Mouse (Mus musculus) T-helper 2 cell (primary cell): Measurements from ENCODE around the gene Ppfia4.

Experiments
- in situ Hi-C: fragments of 300-600 bp; cut with MboI, MseI; formaldehyde crosslinking; loops from one replicate; pipeline ENCODE4 v1.15.1; 2025; ENCODE audit warnings: high pct_unique_total_duplicates

Ppfia4 gene

GRCm38 (mm10) chr1:134339162-134339561, 6.4 kb upstream of the Ppfia4 start:
- in situ Hi-C loops: no loop called here

- in situ Hi-C loops: no loop called here
Observed at GRCm38 (mm10) chr1:134336958-134337710, 4.4 kb upstream of the Ppfia4 start.

GRCm38 (mm10) chr1:134335924-134336810, 3.4 kb upstream of the Ppfia4 start:
- in situ Hi-C loops: no loop called here

GRCm38 (mm10) chr1:134335211-134335923, 2.6 kb upstream of the Ppfia4 start:
- in situ Hi-C loops: no loop called here

- in situ Hi-C loops: no loop called here
Observed at GRCm38 (mm10) chr1:134334111-134334827, 1.5 kb upstream of the Ppfia4 start.

- in situ Hi-C loops: no loop called here
Observed at GRCm38 (mm10) chr1:134333371-134334110, 813 bp upstream of the Ppfia4 start.

GRCm38 (mm10) chr1:134331879-134332635, 671 bp downstream of the Ppfia4 start:
- in situ Hi-C loops: no loop called here

GRCm38 (mm10) chr1:134326841-134327346, 5.8 kb downstream of the Ppfia4 start:
- in situ Hi-C loops: loop anchor here (5.0 kb wide), 1 partner anchor 180 kb away; no protein-coding TSS in a partner anchor

GRCm38 (mm10) chr1:134322591-134322990, 10.1 kb downstream of the Ppfia4 start:
- in situ Hi-C loops: no loop called here

GRCm38 (mm10) chr1:134320691-134321301, 11.9 kb downstream of the Ppfia4 start:
- in situ Hi-C loops: no loop called here

GRCm38 (mm10) chr1:134318261-134318660, 14.5 kb downstream of the Ppfia4 start:
- in situ Hi-C loops: no loop called here

- in situ Hi-C loops: no loop called here
Observed at GRCm38 (mm10) chr1:134316361-134316760, 16.4 kb downstream of the Ppfia4 start.

- in situ Hi-C loops: no loop called here
Observed at GRCm38 (mm10) chr1:134315181-134315580, 17.5 kb downstream of the Ppfia4 start.

GRCm38 (mm10) chr1:134311760-134312159, 21.0 kb downstream of the Ppfia4 start:
- in situ Hi-C loops: no loop called here

GRCm38 (mm10) chr1:134310729-134311128, 22.0 kb downstream of the Ppfia4 start:
- in situ Hi-C loops: no loop called here

- in situ Hi-C loops: no loop called here
Observed at GRCm38 (mm10) chr1:134310291-134310690, 22.4 kb downstream of the Ppfia4 start.

- in situ Hi-C loops: loop anchor here (10.0 kb wide), 1 partner anchor 543 kb away; no protein-coding TSS in a partner anchor
Observed at GRCm38 (mm10) chr1:134307409-134307808, 25.3 kb downstream of the Ppfia4 start.

GRCm38 (mm10) chr1:134304940-134305339, 27.8 kb downstream of the Ppfia4 start:
- in situ Hi-C loops: loop anchor here (10.0 kb wide), 1 partner anchor 540 kb away; no protein-coding TSS in a partner anchor
